ENCODE assay signal across 8 mouse cellular contexts in the genomic region with DNA sequence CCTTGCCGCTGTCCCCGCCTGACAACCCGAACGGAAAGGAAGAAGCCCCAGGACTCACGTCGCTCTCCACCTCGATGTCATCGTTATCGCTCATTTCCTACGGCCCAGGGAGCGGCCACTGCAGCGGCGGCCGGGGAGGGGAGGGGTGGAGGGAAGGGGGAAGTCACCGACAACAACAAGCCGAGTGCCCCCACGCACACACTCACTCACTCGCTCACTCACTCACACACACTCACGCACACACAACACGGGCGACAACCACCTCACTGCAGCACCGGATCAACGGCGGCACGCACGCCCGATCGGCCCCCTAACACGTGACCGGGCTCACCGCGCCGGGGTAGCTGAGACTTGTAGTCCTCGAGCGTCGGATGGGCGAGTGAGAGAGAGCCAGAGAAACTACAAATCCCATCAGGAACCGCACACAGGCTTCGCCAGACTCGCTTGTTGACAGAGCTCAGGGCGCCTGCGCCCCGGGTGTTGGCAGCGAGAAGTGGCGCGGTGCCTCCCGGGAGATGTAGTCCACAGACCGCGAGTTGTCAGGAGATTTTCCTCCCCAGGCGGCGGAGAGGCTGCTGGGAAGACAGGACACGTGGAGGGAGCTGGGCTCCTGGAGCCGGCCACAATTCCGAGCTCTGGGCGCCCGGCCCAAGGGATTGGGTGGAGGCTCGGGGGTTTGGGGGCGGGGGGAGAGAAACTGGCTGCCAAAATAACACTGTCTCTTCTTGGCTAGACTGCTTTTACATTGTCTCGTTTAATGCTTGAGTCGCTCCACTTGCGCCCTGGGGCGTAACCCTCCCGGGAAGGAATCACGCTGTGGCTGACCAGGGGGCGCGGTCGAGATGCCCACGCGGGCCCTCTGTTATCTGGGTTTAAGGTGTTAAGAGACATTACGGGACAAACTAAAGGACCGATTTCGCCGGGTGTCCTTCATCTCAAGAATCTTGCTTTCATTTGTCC. TPM values are rescaled to one million over a fixed set of nuclear protein-coding genes. Genes with fewer than 3 reads are reported as not detected.
DNase-seq lines count a peak whose midpoint lies in the region; ATAC-seq and TF ChIP-seq lines count a peak whose summit lies in the region.

A gene (minus strand): TSS at position 270 of the 960 bp plus-strand sequence.

- under 1% methylated on average over 72 of the region's 73 CpGs for WGBS in forebrain, embryonic 15.5 days
- 1% methylated on average over 73 of the region's 73 CpGs for WGBS in lung, adult 2 months

- in situ Hi-C loops in ES-E14 (cut with MboI; ENCODE audit: low sequenced_read_pairs in 2 of 2, unreplicated experiment in 2 of 2), result no loop called here

- no peaks in the 10 kb centered on the region for H3K27me3 ChIP-seq in forebrain, embryonic 15.5 days

- peak; percentile 97 for DNase-seq in ES-E14 (ENCODE audit: low read depth, low spot score)
- peak; percentile 100 for DNase-seq in cerebellum, adult 11-12 months
- DNase-seq in heart, postnatal 25 days (ENCODE audit: low spot score), result peak; percentile 99
- peak; percentile 100 for DNase-seq in layer of hippocampus, adult 18-20 months (ENCODE audit: low spot score in 2 of 2)
- DNase-seq in lung, adult 2 months, result peak; percentile 97
- peak; percentile 98 for DNase-seq in thymus, adult 18-20 months

- ATAC-seq in forebrain, embryonic 15.5 days (replicated peaks), result peak; percentile 100
- peak; percentile 91 for ATAC-seq in neutrophil, adult 5-6 weeks (ENCODE audit: extremely low read depth, insufficient number of reproducible peaks, low FRiP score, poor library complexity, severe bottlenecking)

- H3K27ac ChIP-seq in ES-E14 (ENCODE audit: insufficient read depth, low read depth, low read length, poor library complexity, severe bottlenecking), result peak within 1 kb of the TSS; percentile 54
- H3K27ac ChIP-seq in forebrain, embryonic 15.5 days (replicated peaks), result peak within 1 kb of the TSS; percentile 63

- peaks cover 10% of the 10 kb centered on the region for H3K36me3 ChIP-seq in ES-E14 (ENCODE audit: control insufficient read depth, insufficient read depth, low read length, poor library complexity, severe bottlenecking)
- H3K36me3 ChIP-seq in forebrain, embryonic 15.5 days, result peaks cover 11% of the 10 kb centered on the region

- peaks cover 11% of the 10 kb centered on the region in 2 experiments; a peak in 3 of 4 replicates for H3K4me1 ChIP-seq in ES-E14 (ENCODE audit: control insufficient read depth in 2 of 2, insufficient read depth in 2 of 2, low read length in 2 of 2, poor library complexity in 1 of 2)
- peaks cover 20% of the 10 kb centered on the region for H3K4me1 ChIP-seq in forebrain, embryonic 15.5 days
- H3K4me1 ChIP-seq in lung, adult 2 months (ENCODE audit: control insufficient read depth, insufficient read depth, low read length), result peaks cover 2% of the 10 kb centered on the region; the same call in 1 of the 2 replicates

- no peak for TF ChIP-seq CTCF in lung, adult 2 months (IDR thresholded peaks at IDR 0.05; ENCODE audit: insufficient read depth, low read length)

- no peaks in the 10 kb centered on the region for H3K9me3 ChIP-seq in ES-E14 (ENCODE audit: control insufficient read depth, insufficient read depth, low read depth, low read length)
- no peaks in the 10 kb centered on the region for H3K9me3 ChIP-seq in forebrain, embryonic 15.5 days

- TF ChIP-seq POLR2A in lung, adult 2 months (IDR thresholded peaks at IDR 0.05; ENCODE audit: borderline replicate concordance, extremely low read depth, low read depth, low read length), result peak; percentile 96; the same call in 1 of the 2 replicates

- intact Hi-C loops in heart, postnatal 25 days (cut with DNase I), result loop anchor here (2.0 to 5.0 kb wide), 2 partner anchors 33 to 125 kb away; no protein-coding TSS in a partner anchor

- peak within 1 kb of the TSS; percentile 91 for H3K9ac ChIP-seq in ES-E14 (ENCODE audit: insufficient read depth, low read depth, low read length, poor library complexity, severe bottlenecking)
- peak within 1 kb of the TSS; percentile 88 for H3K9ac ChIP-seq in forebrain, embryonic 15.5 days (replicated peaks)

- peak within 1 kb of the TSS; percentile 88 for H3K4me2 ChIP-seq in forebrain, embryonic 15.5 days (replicated peaks)

- H3K4me3 ChIP-seq in ES-E14 (ENCODE audit: insufficient read depth in 1 of 2, low read depth in 1 of 2, low read length in 2 of 2, poor library complexity in 1 of 2, severe bottlenecking in 1 of 2), result peak within 1 kb of the TSS; percentile 91 to 95
- peak within 1 kb of the TSS; percentile 88 for H3K4me3 ChIP-seq in forebrain, embryonic 15.5 days
- peak within 1 kb of the TSS; percentile 78 for H3K4me3 ChIP-seq in lung, adult 2 months (replicated peaks; ENCODE audit: extremely low read depth, low read depth, low read length)

TF ChIP-seq in ES-E14, 5 proteins besides CTCF, POLR2A, EP300 and RAD21:
- peak; percentile 68; the same call in 1 of the 2 replicates for TF ChIP-seq CHD2 (IDR thresholded peaks at IDR 0.05; ENCODE audit: low read depth, low read length)
- TF ChIP-seq ZC3H11A (IDR thresholded peaks at IDR 0.05; ENCODE audit: borderline replicate concordance, low read depth, low read length), result no peak
- no peak for TF ChIP-seq MAFK (IDR thresholded peaks at IDR 0.05; ENCODE audit: insufficient read depth, low read depth, low read length)
- TF ChIP-seq HCFC1 (IDR thresholded peaks at IDR 0.05; ENCODE audit: borderline replicate concordance, insufficient read depth, low read length), result peak; percentile 98
- no peak for TF ChIP-seq ZNF384 (IDR thresholded peaks at IDR 0.05; ENCODE audit: low read depth, low read length)

RNA-seq across cellular contexts. Expression of the gene that starts here (rescaled TPM):
- total RNA-seq in ES-E14 (2012; rRNA removed), result 37.3 and 40.9 TPM in 2 replicates
- 19.4 and 21.1 TPM in 2 replicates for polyA plus RNA-seq in forebrain, embryonic 15.5 days (2015; fragmentation: Nextera tagmentation; extraction: Ambion mirVana)
- 10 to 100 TPM; 47.7 to 67.9 TPM for total RNA-seq in heart, postnatal 25 days (2021)
- 10 to 100 TPM; 75.3 to 76.5 TPM for total RNA-seq in layer of hippocampus, adult 18-20 months (2021)
- polyA plus RNA-seq in lung, adult 2 months (2012; rRNA removed), result 35.1 and 37.7 TPM in 2 replicates
- total RNA-seq in neutrophil, adult 5-6 weeks (2017), result 238 and 243 TPM in 2 replicates

Comparison
In these comparisons a context has a peak if more than half of its experiments do, and no peak if none do; other contexts are left out.
1. Peak in every context shown above with its lines: DNase-seq, ATAC-seq, H3K4me3 ChIP-seq and H3K27ac ChIP-seq.